Mouse (Mus musculus) cerebellum, postnatal 4 days (tissue): ENCODE measurements around the gene Prkn.

Source experiments
- DNase-seq, 2 experiments: peaks; one replicate each; pipeline ENCODE4 v3.0.0; 2022; ENCODE audit warnings: low spot score in 2 of 2, mixed read lengths in 1 of 2

Prkn gene

GRCm38 (mm10) chr17:11844436-11844835 lies 1004.3 kb downstream of the Prkn start:
- no peak for DNase-seq

- no peak for DNase-seq
These were observed 1004.8 kb downstream of the Prkn start for GRCm38 (mm10) chr17:11844989-11845388.

DNA sequence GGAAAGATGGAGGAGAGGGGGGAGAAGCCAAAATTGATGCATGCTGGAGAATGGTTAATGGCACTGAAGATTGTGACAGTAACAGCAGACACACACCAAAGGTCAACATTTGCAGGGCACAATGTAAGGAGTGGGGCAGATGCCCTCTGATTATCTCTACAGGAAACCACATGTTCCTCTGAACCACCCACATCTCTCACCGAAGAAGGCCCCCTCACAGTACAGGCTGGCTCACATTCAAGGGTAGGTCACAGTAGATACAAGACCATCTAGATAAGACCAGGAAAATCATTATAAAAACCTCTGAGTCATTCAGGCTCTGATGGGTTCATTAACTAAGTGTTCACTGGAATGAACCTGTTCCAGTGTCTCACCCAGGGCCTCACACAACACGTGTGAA lies 1005.3 kb downstream of the Prkn start:
- DNase-seq = no peak

- DNase-seq = no peak
These were observed 1014.4 kb downstream of the Prkn start for GRCm38 (mm10) chr17:11854571-11854970.

DNA sequence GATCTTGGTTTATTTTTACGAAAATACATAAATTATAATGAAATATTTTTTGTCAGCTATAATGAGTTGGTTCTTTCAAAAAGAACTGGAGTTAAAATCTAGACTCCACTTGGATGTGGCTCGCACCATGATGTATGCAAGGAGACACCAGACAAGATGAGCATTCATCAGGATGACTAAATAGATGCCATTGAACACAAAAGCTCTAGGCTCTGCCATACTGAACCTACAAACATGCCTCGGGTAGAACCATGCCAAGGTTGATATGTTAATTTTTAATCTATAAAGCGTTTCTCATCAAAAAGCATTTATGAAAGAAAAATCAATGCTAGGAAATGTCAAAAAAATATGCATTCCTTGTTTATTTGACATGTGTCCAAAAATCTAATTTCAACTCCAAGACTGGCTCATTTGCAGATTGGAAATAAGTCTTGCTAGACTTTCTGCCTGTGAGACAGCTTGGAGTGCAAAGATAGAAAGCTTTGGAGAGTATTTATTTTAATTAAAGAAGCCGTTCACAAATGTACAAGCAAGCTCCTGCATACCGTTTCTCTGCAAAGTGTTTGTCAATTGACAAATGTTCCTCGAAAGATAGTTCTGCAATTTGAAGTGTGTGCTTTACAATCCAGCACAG lies 1018.7 kb downstream of the Prkn start:
- no peak for DNase-seq

- DNase-seq = no peak
These were observed 1021.0 kb downstream of the Prkn start for GRCm38 (mm10) chr17:11861178-11861577.

DNA sequence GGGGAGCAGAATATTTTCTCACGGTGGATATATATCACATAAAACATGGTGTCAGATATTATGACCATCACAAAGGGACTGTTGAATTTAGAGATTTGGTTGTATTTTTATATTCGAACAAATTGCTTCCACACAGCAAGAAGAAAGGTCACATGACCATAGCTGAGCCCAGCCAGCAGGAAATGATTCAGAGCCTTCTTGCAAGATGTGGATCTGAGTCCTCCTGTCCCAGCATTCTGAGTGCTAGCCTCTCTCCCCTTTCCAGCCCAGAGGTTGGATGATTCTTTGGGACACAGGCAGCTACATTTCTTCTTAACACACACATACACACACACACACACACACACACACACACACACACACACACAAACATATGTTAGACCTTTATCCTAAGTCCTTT lies 1022.2 kb downstream of the Prkn start:
- DNase-seq = no peak

GRCm38 (mm10) chr17:11863017-11863416 lies 1022.8 kb downstream of the Prkn start:
- DNase-seq = no peak

- no peak for DNase-seq
These were observed 1026.0 kb downstream of the Prkn start for GRCm38 (mm10) chr17:11866231-11866630.

GRCm38 (mm10) chr17:11867334-11868095 lies 1027.3 kb downstream of the Prkn start:
- no peak for DNase-seq

GRCm38 (mm10) chr17:11870546-11870945 lies 1030.4 kb downstream of the Prkn start:
- DNase-seq = no peak

DNA sequence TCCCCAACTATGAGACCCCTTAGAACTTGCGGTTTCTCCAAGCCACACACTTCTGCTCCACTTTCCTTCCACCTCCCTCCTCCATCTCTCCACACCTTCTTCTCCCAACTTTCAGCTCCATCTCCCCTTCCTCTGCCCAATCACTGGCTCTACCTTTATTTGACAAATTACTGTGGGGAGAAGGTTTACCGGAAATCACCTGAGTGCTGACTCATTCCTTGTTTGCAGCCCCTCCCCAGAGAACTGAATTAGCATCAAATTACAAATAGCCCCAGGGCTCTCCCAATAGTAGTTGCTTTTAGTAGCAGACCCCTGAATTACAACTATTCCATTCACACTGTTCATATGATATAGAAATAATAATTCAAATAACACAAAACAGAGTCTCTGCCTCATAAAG lies 1036.1 kb downstream of the Prkn start:
- DNase-seq = no peak

GRCm38 (mm10) chr17:11881110-11881820 lies 1041.1 kb downstream of the Prkn start:
- DNase-seq = no peak

- DNase-seq = no peak
These were observed 1045.4 kb downstream of the Prkn start for GRCm38 (mm10) chr17:11885601-11886000.

DNA sequence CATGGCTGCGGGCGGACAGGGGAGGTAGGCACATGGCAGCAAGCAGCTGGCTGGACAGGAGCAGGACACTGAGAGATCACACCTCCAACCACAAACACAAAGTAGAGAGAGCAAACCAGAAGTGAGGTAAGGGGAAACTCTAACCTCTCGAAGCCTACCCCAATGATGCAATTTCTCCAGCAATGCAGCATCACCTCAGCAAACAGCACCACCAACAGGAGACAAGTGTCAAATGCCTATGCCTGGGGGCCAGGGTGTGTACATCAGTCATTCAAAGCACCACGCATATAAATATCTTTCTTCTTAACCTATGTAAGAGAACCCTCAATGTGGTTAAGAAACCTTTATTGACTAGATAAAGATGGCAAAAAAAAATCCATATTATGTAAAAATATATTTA lies 1046.8 kb downstream of the Prkn start:
- no peak for DNase-seq

- DNase-seq = peak in 1 of 2 experiments; percentile 57
These were observed 1047.5 kb downstream of the Prkn start for GRCm38 (mm10) chr17:11887591-11888205.

GRCm38 (mm10) chr17:11888806-11889205 lies 1048.6 kb downstream of the Prkn start:
- DNase-seq = no peak

- DNase-seq = no peak
These were observed 1060.1 kb downstream of the Prkn start for GRCm38 (mm10) chr17:11900300-11900699.

GRCm38 (mm10) chr17:11901731-11902130 lies 1061.5 kb downstream of the Prkn start:
- DNase-seq = no peak

- DNase-seq = peak in 1 of 2 experiments; percentile 58
These were observed 1062.8 kb downstream of the Prkn start for GRCm38 (mm10) chr17:11903001-11903400.

- no peak for DNase-seq
These were observed 1070.6 kb downstream of the Prkn start for GRCm38 (mm10) chr17:11910668-11911398.

GRCm38 (mm10) chr17:11912136-11912535 lies 1072.0 kb downstream of the Prkn start:
- no peak for DNase-seq
